Mouse (Mus musculus): ENCODE data around the gene Stk35.

DNA sequence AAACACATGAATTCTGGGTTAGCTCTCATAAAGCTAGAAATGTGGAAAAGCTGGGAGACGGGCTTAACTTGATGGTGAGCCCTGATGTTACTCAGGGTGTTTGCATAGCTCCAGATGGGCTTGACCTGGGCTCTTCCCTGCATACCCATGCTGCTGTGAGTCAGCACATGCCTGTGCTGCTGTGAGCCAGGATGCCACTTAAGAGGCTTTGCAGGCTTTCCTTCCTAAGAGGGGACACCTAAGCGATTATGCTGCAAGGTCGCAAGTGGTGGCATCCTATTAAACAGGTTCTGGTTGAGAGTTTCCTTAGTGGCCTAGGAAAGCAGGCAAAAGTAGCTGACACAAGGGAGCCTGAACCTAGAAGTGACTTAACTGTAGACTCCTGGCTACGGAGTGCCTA is 5.2 kb downstream of the Stk35 start:
- TF ChIP-seq CTCF (IDR thresholded peaks at IDR 0.05; ENCODE audit: low read depth, low read length) (no peak), POLR2A (IDR thresholded peaks at IDR 0.05; ENCODE audit: borderline replicate concordance, low read depth, low read length) (no peak)
